Mouse (Mus musculus) liver, embryonic 14.5 days (tissue): ENCODE measurements around the gene Arl15. TPM values are rescaled to one million over a fixed set of nuclear protein-coding genes. Genes with fewer than 3 reads are reported as not detected.

Experiments used
- ATAC-seq: fragments of 200-750 bp; cut with Nextera tagmentation; 2 replicates; pipeline ENCODE4 v1.8.0; 2017; ENCODE audit warnings: moderate number of reproducible peaks, mild to moderate bottlenecking, moderate library complexity; ENCODE audit not compliant: insufficient read depth
- DNase-seq, 3 experiments: peaks; one replicate each; pipeline ENCODE4 v3.0.0-alpha.2; 2012 to 2013; ENCODE audit warnings: low read depth in 3 of 3, low spot score in 3 of 3
- H3K27ac ChIP-seq: fragments of 300-500 bp; sonication (generic); 2 replicates; pipeline ENCODE4 v1.5.1; 2014; ENCODE audit warnings: moderate library complexity, mild to moderate bottlenecking, control low read depth, inconsistent platforms
- H3K27me3 ChIP-seq: fragments of 300-500 bp; sonication (generic); 2 replicates; pipeline ENCODE4 v1.6.1; 2014; ENCODE audit warnings: mild to moderate bottlenecking, low read length, moderate library complexity; ENCODE audit not compliant: control insufficient read depth, insufficient read depth
- H3K36me3 ChIP-seq: fragments of 300-500 bp; sonication (generic); replicated peaks from 2 replicates; pipeline ENCODE4 v1.6.1; 2014; ENCODE audit warnings: low read depth; ENCODE audit not compliant: control insufficient read depth, insufficient read depth
- H3K4me1 ChIP-seq, 2 experiments: fragments of 200-500 bp in 1 of 2; fragments of 300-500 bp in 1 of 2; sonication (generic) in 1 of 2; replicated peaks; 2 replicates each; pipeline ENCODE4 v1.6.1; 2012 to 2014; ENCODE audit warnings: antibody characterized with exemption in 1 of 2, inconsistent platforms in 1 of 2, low read length in 1 of 2; ENCODE audit not compliant: control insufficient read depth in 2 of 2, insufficient read depth in 2 of 2
- H3K4me2 ChIP-seq: fragments of 300-500 bp; sonication (generic); 2 replicates; pipeline ENCODE4 v1.6.1; 2014; ENCODE audit warnings: low read depth, mild to moderate bottlenecking, control low read depth, moderate library complexity
- H3K4me3 ChIP-seq, 2 experiments: fragments of 200-500 bp in 1 of 2; fragments of 300-500 bp in 1 of 2; sonication (generic) in 1 of 2; 2 replicates each; pipeline ENCODE4 v1.5.1; 2012 to 2014; ENCODE audit warnings: low read depth in 2 of 2, low read length in 2 of 2, mild to moderate bottlenecking in 2 of 2, control low read depth in 1 of 2, inconsistent platforms in 1 of 2, moderate library complexity in 1 of 2; ENCODE audit not compliant: insufficient read depth in 1 of 2
- H3K9ac ChIP-seq: fragments of 300-500 bp; sonication (generic); replicated peaks from 2 replicates; pipeline ENCODE4 v1.6.1; 2014; ENCODE audit warnings: mild to moderate bottlenecking, control low read depth, moderate library complexity
- H3K9me3 ChIP-seq: fragments of 300-500 bp; sonication (generic); 2 replicates; pipeline ENCODE4 v1.6.1; 2016; ENCODE audit warnings: low read length, mixed read lengths; ENCODE audit not compliant: control insufficient read depth
- CTCF ChIP-seq: IDR thresholded peaks from 2 replicates; pipeline ENCODE4 v1.5.1; 2016; ENCODE audit warnings: antibody characterized with exemption, low read depth, control low read depth
- EP300 ChIP-seq: IDR thresholded peaks from 2 replicates; pipeline ENCODE4 v1.6.1; 2016; ENCODE audit warnings: antibody characterized with exemption, low read depth
- WGBS: fragments of 180-500 bp; shearing (Covaris S2); extraction: QIAGEN DNeasy Blood & Tissue Kit; methylation state at CpG from one replicate; pipeline ENCODE4 v1.1.7; 2014; ENCODE audit not compliant: insufficient replicate concordance; 5-methylcytosine and 5-hydroxymethylcytosine counted together
- polyA plus RNA-seq, 2 experiments: library from polyadenylated mRNA; depleted of rRNA in 1 of 2; stranded (reverse) in 1 of 2; unstranded in 1 of 2; fragments of >200 nt; fragmentation: Nextera tagmentation in 1 of 2; extraction: Ambion mirVana in 1 of 2; gene quantifications; 2 replicates each; pipeline versions ENCODE4 v1.2.1 to v1.2.3; 2012 to 2014

Arl15 gene
- polyA plus RNA-seq, 2 experiments: 2.0 to 2.6 TPM

- ATAC-seq: no peak
- TF ChIP-seq CTCF (no peak), EP300 (no peak)
- no peak overlapping the region for H3K4me3 ChIP-seq
- H3K9ac ChIP-seq: no peak overlapping the region
- H3K27me3 ChIP-seq: no peaks in the 10 kb centered on the region
- H3K27ac ChIP-seq: no peak overlapping the region
- DNase-seq: no peak
- H3K4me2 ChIP-seq: no peak overlapping the region
- no peaks in the 10 kb centered on the region for H3K36me3 ChIP-seq
- no peaks in the 10 kb centered on the region for H3K9me3 ChIP-seq
- H3K4me1 ChIP-seq: no peaks in the 10 kb centered on the region
Observed at GRCm38 (mm10) chr13:114096386-114096785, 302.1 kb downstream of the Arl15 start.

- Histone ChIP-seq H3K27ac (no peak overlapping the region), H3K9ac (no peak overlapping the region), H3K4me3 (no peak overlapping the region)
Observed at GRCm38 (mm10) chr13:114101155-114101554, 306.9 kb downstream of the Arl15 start.

GRCm38 (mm10) chr13:114106083-114106482 lies 311.8 kb downstream of the Arl15 start:
- ATAC-seq: no peak
- TF ChIP-seq EP300 (no peak), CTCF (no peak)

More at GRCm38 (mm10) chr13:114101155-114101554, 306.9 kb downstream of the Arl15 start:
- Histone ChIP-seq H3K27me3 (no peaks in the 10 kb centered on the region), H3K4me1 (no peaks in the 10 kb centered on the region), H3K36me3 (no peaks in the 10 kb centered on the region), H3K4me2 (no peak overlapping the region), H3K9me3 (no peaks in the 10 kb centered on the region)
- DNase-seq: no peak
- 64% methylated on average over 5 of the region's 5 CpGs for WGBS
- no peak for TF ChIP-seq CTCF
- no peak for ATAC-seq

GRCm38 (mm10) chr13:114107499-114107898 lies 313.2 kb downstream of the Arl15 start:
- Histone ChIP-seq H3K4me3 (no peak overlapping the region), H3K27me3 (no peaks in the 10 kb centered on the region), H3K27ac (no peak overlapping the region), H3K4me1 (no peaks in the 10 kb centered on the region), H3K36me3 (no peaks in the 10 kb centered on the region), H3K9ac (no peak overlapping the region), H3K4me2 (no peak overlapping the region), H3K9me3 (no peaks in the 10 kb centered on the region)
- WGBS: 81% methylated on average over 7 of the region's 7 CpGs
- TF ChIP-seq EP300: no peak
- TF ChIP-seq CTCF: no peak
- no peak for ATAC-seq
- no peak for DNase-seq

More at GRCm38 (mm10) chr13:114106083-114106482, 311.8 kb downstream of the Arl15 start:
- DNase-seq: no peak
- Histone ChIP-seq H3K9me3 (no peaks in the 10 kb centered on the region), H3K27ac (no peak overlapping the region), H3K4me3 (no peak overlapping the region), H3K36me3 (no peaks in the 10 kb centered on the region), H3K4me1 (no peaks in the 10 kb centered on the region), H3K4me2 (no peak overlapping the region), H3K9ac (no peak overlapping the region), H3K27me3 (no peaks in the 10 kb centered on the region)
- WGBS: 77% methylated on average over 7 of the region's 7 CpGs

GRCm38 (mm10) chr13:114109441-114109840 lies 315.1 kb downstream of the Arl15 start:
- 63% methylated on average over 10 of the region's 10 CpGs for WGBS
- H3K9ac ChIP-seq: no peak overlapping the region
- H3K4me1 ChIP-seq: no peaks in the 10 kb centered on the region

More at GRCm38 (mm10) chr13:114109441-114109840, 315.1 kb downstream of the Arl15 start:
- Histone ChIP-seq H3K36me3 (no peaks in the 10 kb centered on the region), H3K4me2 (no peak overlapping the region), H3K27ac (no peak overlapping the region), H3K4me3 (no peak overlapping the region), H3K9me3 (no peaks in the 10 kb centered on the region), H3K27me3 (no peaks in the 10 kb centered on the region)
- DNase-seq (no peak), ATAC-seq (no peak)
- TF ChIP-seq CTCF: no peak
- no peak for TF ChIP-seq EP300
